Mouse (Mus musculus) forebrain, embryonic 11.5 days (tissue): ENCODE measurements at regions not wholly inside any gene's neighbourhood (a gene's known extent, or its start where the extent isn't known, plus 50 kb on each side); places are given as distances from the start of the nearest gene placed in this dataset.
A peak's percentile ranks its signal among the peaks of the same experiment; 100 is the strongest.

Experiments used
- ATAC-seq: fragments of 200-750 bp; cut with Nextera tagmentation; replicated peaks from 2 replicates; pipeline ENCODE4 v1.8.0; 2017; ENCODE audit warnings: moderate TSS enrichment; ENCODE audit not compliant: low FRiP score
- DNase-seq: peaks from one replicate; pipeline ENCODE4 v3.0.0-alpha.2; 2017; ENCODE audit warnings: low spot score
- H3K27ac ChIP-seq: fragments of 300-500 bp; sonication (generic); 2 replicates; pipeline ENCODE4 v1.5.1; 2014; ENCODE audit warnings: low read depth, low read length
- H3K27me3 ChIP-seq: fragments of 300-500 bp; sonication (generic); 2 replicates; pipeline ENCODE4 v1.6.1; 2014; ENCODE audit warnings: mild to moderate bottlenecking, low read length, mixed read lengths; ENCODE audit not compliant: control insufficient read depth, insufficient read depth
- H3K36me3 ChIP-seq: fragments of 300-500 bp; sonication (generic); 2 replicates; pipeline ENCODE4 v1.6.1; 2014; ENCODE audit warnings: mild to moderate bottlenecking, low read length, moderate library complexity, mixed read lengths; ENCODE audit not compliant: control insufficient read depth, insufficient read depth
- H3K4me1 ChIP-seq: fragments of 300-500 bp; sonication (generic); replicated peaks from 2 replicates; pipeline ENCODE4 v1.6.1; 2014; ENCODE audit warnings: low read length, mixed read lengths; ENCODE audit not compliant: control insufficient read depth, insufficient read depth
- H3K4me2 ChIP-seq: fragments of 300-500 bp; sonication (generic); 2 replicates; pipeline ENCODE4 v1.6.1; 2014; ENCODE audit warnings: low read depth, mild to moderate bottlenecking, low read length, moderate library complexity, mixed read lengths; ENCODE audit not compliant: severe bottlenecking
- H3K4me3 ChIP-seq: fragments of 300-500 bp; sonication (generic); 2 replicates; pipeline ENCODE4 v1.5.1; 2014; ENCODE audit warnings: low read depth, low read length
- H3K9ac ChIP-seq: fragments of 300-500 bp; sonication (generic); 2 replicates; pipeline ENCODE4 v1.6.1; 2014; ENCODE audit warnings: low read length
- H3K9me3 ChIP-seq: fragments of 300-500 bp; sonication (generic); 2 replicates; pipeline ENCODE4 v1.6.1; 2016; ENCODE audit warnings: low read length, mixed read lengths; ENCODE audit not compliant: control insufficient read depth
- WGBS: fragments of 180-500 bp; shearing (Covaris S2); extraction: QIAGEN DNeasy Blood & Tissue Kit; methylation state at CpG from one replicate; pipeline ENCODE4 v1.1.7; 2014; 5-methylcytosine and 5-hydroxymethylcytosine counted together

- Histone ChIP-seq H3K9me3 (no peaks in the 10 kb centered on the region), H3K36me3 (no peaks in the 10 kb centered on the region), H3K27ac (no peak overlapping the region), H3K27me3 (no peaks in the 10 kb centered on the region), H3K9ac (no peak overlapping the region), H3K4me2 (no peak overlapping the region), H3K4me1 (no peaks in the 10 kb centered on the region), H3K4me3 (no peak overlapping the region)
- DNase-seq (no peak), ATAC-seq (no peak)
- 86% methylated on average over 2 of the region's 2 CpGs for WGBS
Measured at GRCm38 (mm10) chr14:97170841-97171240, 651.9 kb upstream of the Klhl1 start.

- Histone ChIP-seq H3K27me3 (no peaks in the 10 kb centered on the region), H3K9ac (no peak overlapping the region), H3K4me3 (no peak overlapping the region), H3K36me3 (no peaks in the 10 kb centered on the region), H3K9me3 (no peaks in the 10 kb centered on the region), H3K4me2 (no peak overlapping the region), H3K27ac (no peak overlapping the region), H3K4me1 (no peaks in the 10 kb centered on the region)
- DNase-seq (no peak), ATAC-seq (no peak)
- WGBS = 90% methylated on average over 2 of the region's 2 CpGs
Measured at GRCm38 (mm10) chr14:97165793-97166192, 646.9 kb upstream of the Klhl1 start.

DNA sequence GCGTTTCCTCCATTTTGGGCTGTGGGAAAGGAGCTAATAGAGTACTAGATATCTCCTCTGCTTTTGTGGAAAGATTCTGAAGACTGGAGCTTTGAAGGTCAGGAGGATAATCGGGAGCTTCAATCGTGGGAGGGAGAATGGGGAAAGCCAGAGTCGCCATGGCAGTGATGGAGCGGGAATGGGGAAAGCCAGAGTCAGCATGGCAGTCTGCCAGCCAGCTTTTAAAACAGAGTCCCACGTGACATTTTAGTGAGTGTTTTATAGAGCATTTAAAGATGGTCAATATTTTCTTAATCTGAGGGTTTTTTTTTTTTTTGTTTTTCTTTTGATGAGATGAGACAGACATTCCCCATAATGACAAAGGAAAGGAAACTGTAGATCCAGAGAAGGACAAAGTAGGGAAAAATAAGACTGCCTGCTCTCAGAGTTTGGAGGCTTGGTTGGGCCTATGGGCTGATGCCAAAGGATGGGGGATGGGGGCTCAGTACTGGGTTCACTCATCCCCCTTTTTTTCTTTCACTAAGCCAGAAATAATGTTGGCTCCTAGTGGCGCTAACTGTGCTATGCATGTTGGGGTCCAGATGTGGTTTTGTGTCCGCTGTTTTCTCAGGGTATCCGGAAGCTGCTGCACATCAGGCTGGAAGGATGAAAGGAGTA is 630.2 kb upstream of the Klhl1 start:
- no peaks in the 10 kb centered on the region for H3K36me3 ChIP-seq
- H3K27me3 ChIP-seq = no peaks in the 10 kb centered on the region
- H3K27ac ChIP-seq = no peak overlapping the region
- ATAC-seq = no peak
- DNase-seq = no peak
- H3K4me3 ChIP-seq = no peak overlapping the region
- WGBS = 91% methylated on average over 9 of the region's 9 CpGs
- no peaks in the 10 kb centered on the region for H3K9me3 ChIP-seq
- H3K9ac ChIP-seq = no peak overlapping the region
- no peak overlapping the region for H3K4me2 ChIP-seq
- H3K4me1 ChIP-seq = no peaks in the 10 kb centered on the region

- H3K27me3 ChIP-seq = no peaks in the 10 kb centered on the region
- no peaks in the 10 kb centered on the region for H3K9me3 ChIP-seq
- ATAC-seq (no peak), DNase-seq (no peak)
- no peak overlapping the region for H3K27ac ChIP-seq
- H3K4me3 ChIP-seq = no peak overlapping the region
- H3K4me2 ChIP-seq = no peak overlapping the region
- no peaks in the 10 kb centered on the region for H3K36me3 ChIP-seq
- no peak overlapping the region for H3K9ac ChIP-seq
- no peaks in the 10 kb centered on the region for H3K4me1 ChIP-seq
- WGBS = 92% methylated on average over 8 of the region's 8 CpGs
Measured at GRCm38 (mm10) chr14:97115918-97116635, 597.2 kb upstream of the Klhl1 start.

DNA sequence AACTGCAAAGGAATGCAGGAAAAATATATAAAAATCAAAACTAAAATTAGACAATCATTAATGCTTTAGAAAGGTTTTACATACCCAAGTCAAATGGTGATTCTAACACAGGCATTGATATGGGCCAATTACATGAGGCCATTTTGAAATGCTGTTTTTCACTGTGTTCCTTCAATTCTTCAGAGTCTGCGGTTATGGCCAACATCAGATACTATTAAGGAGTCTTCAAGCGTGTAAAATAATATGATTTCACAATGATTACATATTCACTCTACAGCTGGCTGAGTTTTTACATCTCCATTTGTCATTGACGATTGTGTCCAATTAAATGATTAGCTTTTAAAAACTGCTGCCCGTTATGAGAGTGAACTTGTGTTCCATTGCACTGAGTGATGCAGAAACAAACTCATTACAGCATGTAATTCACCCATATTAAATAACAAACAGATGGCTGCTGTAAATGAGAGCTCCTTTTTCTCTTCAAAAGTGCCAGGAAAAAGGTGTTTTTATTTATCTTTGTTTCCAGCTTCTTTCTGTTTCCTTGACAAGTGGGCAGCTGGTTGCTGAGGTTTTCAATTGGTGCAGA is 582.3 kb upstream of the Klhl1 start:
- no peak for DNase-seq
- H3K4me3 ChIP-seq = no peak overlapping the region

DNA sequence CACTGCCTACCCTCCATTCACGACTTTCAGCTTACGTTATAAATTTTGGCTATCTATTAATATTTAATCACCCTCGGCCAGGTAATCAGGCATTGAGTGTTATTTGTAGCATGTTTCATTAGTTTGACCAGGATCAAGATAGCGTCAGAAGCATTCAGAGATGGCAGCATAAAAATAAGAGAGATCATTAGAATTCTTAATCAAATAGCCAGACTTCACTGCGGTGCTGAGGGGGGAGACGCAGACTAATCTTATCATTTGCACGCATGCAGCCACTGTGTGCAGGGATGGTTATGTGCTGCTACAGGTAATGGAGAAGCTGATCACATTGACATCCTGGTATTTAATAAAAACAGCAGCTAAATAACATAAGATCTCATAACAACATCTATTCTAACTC is 574.5 kb upstream of the Klhl1 start:
- Histone ChIP-seq H3K36me3 (no peaks in the 10 kb centered on the region), H3K4me2 (no peak overlapping the region), H3K9me3 (no peaks in the 10 kb centered on the region), H3K4me1 (no peaks in the 10 kb centered on the region), H3K4me3 (no peak overlapping the region), H3K27ac (no peak overlapping the region), H3K27me3 (no peaks in the 10 kb centered on the region), H3K9ac (no peak overlapping the region)
- DNase-seq (no peak), ATAC-seq (no peak)
- WGBS = 93% methylated on average over 7 of the region's 7 CpGs

More for the DNA sequence above, 582.3 kb upstream of the Klhl1 start:
- 51% methylated on average over 4 of the region's 4 CpGs for WGBS
- Histone ChIP-seq H3K4me1 (no peaks in the 10 kb centered on the region), H3K36me3 (no peaks in the 10 kb centered on the region), H3K27me3 (no peaks in the 10 kb centered on the region), H3K9me3 (no peaks in the 10 kb centered on the region), H3K4me2 (no peak overlapping the region), H3K27ac (no peak overlapping the region), H3K9ac (no peak overlapping the region)
- peak; percentile 79 for ATAC-seq

GRCm38 (mm10) chr14:97088863-97089262 is 570.0 kb upstream of the Klhl1 start:
- 91% methylated on average over 4 of the region's 4 CpGs for WGBS
- no peaks in the 10 kb centered on the region for H3K36me3 ChIP-seq
- H3K9me3 ChIP-seq = no peaks in the 10 kb centered on the region
- no peak overlapping the region for H3K27ac ChIP-seq
- ATAC-seq = no peak
- no peak overlapping the region for H3K9ac ChIP-seq
- no peak overlapping the region for H3K4me2 ChIP-seq
- no peak for DNase-seq
- 0 out of 2 replicates have a peak, but pooled peaks cover 2% of the 10 kb centered on the region for H3K4me1 ChIP-seq
- no peak overlapping the region for H3K4me3 ChIP-seq
- H3K27me3 ChIP-seq = no peaks in the 10 kb centered on the region

DNA sequence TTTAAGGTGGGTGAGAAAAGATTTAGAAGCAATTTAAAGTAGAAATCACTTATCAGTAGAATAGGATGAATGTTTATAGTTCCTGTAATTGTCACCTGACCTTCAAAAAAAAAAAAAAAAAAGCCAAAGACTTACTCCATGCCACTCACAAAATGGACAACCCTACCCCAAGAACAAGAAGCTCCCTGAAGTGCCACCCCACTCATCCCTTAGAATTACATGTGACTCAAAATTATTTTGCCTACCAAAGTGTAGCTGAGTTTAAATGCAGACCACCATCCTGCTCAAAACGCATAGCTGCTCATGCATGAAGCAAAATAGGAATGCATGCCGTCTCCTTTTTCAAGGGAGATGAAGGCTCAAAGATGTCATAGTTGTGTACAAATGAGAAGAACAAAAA is 568.4 kb upstream of the Klhl1 start:
- no peak overlapping the region for H3K27ac ChIP-seq
- WGBS = 56% methylated on average over 2 of the region's 2 CpGs
- H3K4me2 ChIP-seq = no peak overlapping the region
- no peaks in the 10 kb centered on the region for H3K36me3 ChIP-seq
- H3K9me3 ChIP-seq = no peaks in the 10 kb centered on the region
- no peak overlapping the region for H3K9ac ChIP-seq
- DNase-seq (no peak), ATAC-seq (0 out of 2 replicates have a peak, but pooled peaks have one; percentile 10)
- no peaks in the 10 kb centered on the region for H3K27me3 ChIP-seq
- H3K4me3 ChIP-seq = no peak overlapping the region
- 0 out of 2 replicates have a peak, but pooled peaks cover 2% of the 10 kb centered on the region for H3K4me1 ChIP-seq
